Mouse (Mus musculus) heart, adult 8-10 months (tissue): Measurements from ENCODE around the gene Col4a2. TPM values are rescaled to one million over a fixed set of nuclear protein-coding genes. Genes with fewer than 3 reads are reported as not detected.
A peak's percentile ranks its signal among the peaks of the same experiment; 100 is the strongest.

Source experiments
- DNase-seq: peaks from one replicate; pipeline ENCODE4 v3.0.0; 2022; ENCODE audit warnings: low spot score
- total RNA-seq, 4 experiments: library from RNA; stranded (reverse); gene quantifications; 2 replicates each; pipeline ENCODE4 v1.2.4; 2022

Col4a2 gene
- total RNA-seq, 4 experiments from 2014 or later, result 93.1 to 141 (median 113) TPM

- no peak for DNase-seq
Measured at GRCm38 (mm10) chr8:11323681-11324080, 11.1 kb downstream of the Col4a2 start.

GRCm38 (mm10) chr8:11324801-11325395 is 12.3 kb downstream of the Col4a2 start:
- DNase-seq, result no peak

- DNase-seq, result no peak
Measured at GRCm38 (mm10) chr8:11327298-11327697, 14.7 kb downstream of the Col4a2 start.

- DNase-seq, result no peak
Measured at GRCm38 (mm10) chr8:11327722-11328417, 15.3 kb downstream of the Col4a2 start.

- DNase-seq, result peak; percentile 78
Measured at GRCm38 (mm10) chr8:11331561-11331960, 19.0 kb downstream of the Col4a2 start.

GRCm38 (mm10) chr8:11333746-11334145 is 21.1 kb downstream of the Col4a2 start:
- DNase-seq, result no peak

- DNase-seq, result no peak
Measured at GRCm38 (mm10) chr8:11334493-11334892, 21.9 kb downstream of the Col4a2 start.

- no peak for DNase-seq
Measured at GRCm38 (mm10) chr8:11335238-11335637, 22.6 kb downstream of the Col4a2 start.

- no peak for DNase-seq
Measured at GRCm38 (mm10) chr8:11336346-11336745, 23.7 kb downstream of the Col4a2 start.

GRCm38 (mm10) chr8:11337642-11338041 is 25.0 kb downstream of the Col4a2 start:
- DNase-seq, result no peak

GRCm38 (mm10) chr8:11338507-11338906 is 25.9 kb downstream of the Col4a2 start:
- no peak for DNase-seq

- DNase-seq, result peak; percentile 75
Measured at GRCm38 (mm10) chr8:11340310-11341110, 27.9 kb downstream of the Col4a2 start.

GRCm38 (mm10) chr8:11341111-11341566 is 28.5 kb downstream of the Col4a2 start:
- DNase-seq, result no peak

- DNase-seq, result no peak
Measured at GRCm38 (mm10) chr8:11344459-11344858, 31.9 kb downstream of the Col4a2 start.

GRCm38 (mm10) chr8:11346225-11346624 is 33.6 kb downstream of the Col4a2 start:
- DNase-seq, result no peak

- no peak for DNase-seq
Measured at GRCm38 (mm10) chr8:11347699-11348098, 35.1 kb downstream of the Col4a2 start.

- DNase-seq, result no peak
Measured at GRCm38 (mm10) chr8:11348622-11349021, 36.0 kb downstream of the Col4a2 start.

- DNase-seq, result no peak
Measured at GRCm38 (mm10) chr8:11351355-11351754, 38.8 kb downstream of the Col4a2 start.

GRCm38 (mm10) chr8:11352514-11352913 is 39.9 kb downstream of the Col4a2 start:
- DNase-seq, result no peak

- DNase-seq, result no peak
Measured at GRCm38 (mm10) chr8:11354800-11355451, 42.3 kb downstream of the Col4a2 start.

GRCm38 (mm10) chr8:11355900-11356299 is 43.3 kb downstream of the Col4a2 start:
- DNase-seq, result no peak

GRCm38 (mm10) chr8:11356776-11357175 is 44.2 kb downstream of the Col4a2 start:
- no peak for DNase-seq
